Mouse (Mus musculus) megakaryocyte, embryonic 14.5 days (primary cell): ENCODE results near the gene Sp3.

Experiments used
- FLI1 ChIP-seq: IDR thresholded peaks from 2 replicates; pipeline ENCODE4 v1.6.1; 2012; ENCODE audit warnings: low read length, inconsistent platforms, mixed read lengths
- GATA1 ChIP-seq: IDR thresholded peaks from 3 replicates; pipeline ENCODE4 v1.6.1; 2012; ENCODE audit warnings: mixed read lengths, low read length, inconsistent platforms, borderline replicate concordance

- no peak for TF ChIP-seq GATA1
- TF ChIP-seq FLI1, result no peak
These were observed 55.3 kb downstream of the Sp3 start for GRCm38 (mm10) chr2:72924981-72925380.
